Mouse (Mus musculus) heart, postnatal 25 days (tissue): Measurements from ENCODE around the gene Kifc1. TPM values are rescaled to one million over a fixed set of nuclear protein-coding genes. Genes with fewer than 3 reads are reported as not detected.
"Not testable (repeated sequence)": the region's sequence is repeated elsewhere in the genome, so short reads cannot be mapped to it uniquely, and the experiment has no call there.

Experiments
- DNase-seq: peaks from one replicate; pipeline ENCODE4 v3.0.0; 2022; ENCODE audit warnings: low spot score
- intact Hi-C: fragments of 180-260 bp; cut with DNase I; formaldehyde crosslinking; loops from one replicate; pipeline ENCODE4 v1.15.1; 2025
- total RNA-seq, 2 experiments: library from RNA; stranded (reverse); gene quantifications; 2 replicates each; pipeline ENCODE4 v1.2.3; 2021

The Kifc1 gene
- total RNA-seq, 2 experiments from 2014 or later, result 1.4 to 1.8 TPM

DNA sequence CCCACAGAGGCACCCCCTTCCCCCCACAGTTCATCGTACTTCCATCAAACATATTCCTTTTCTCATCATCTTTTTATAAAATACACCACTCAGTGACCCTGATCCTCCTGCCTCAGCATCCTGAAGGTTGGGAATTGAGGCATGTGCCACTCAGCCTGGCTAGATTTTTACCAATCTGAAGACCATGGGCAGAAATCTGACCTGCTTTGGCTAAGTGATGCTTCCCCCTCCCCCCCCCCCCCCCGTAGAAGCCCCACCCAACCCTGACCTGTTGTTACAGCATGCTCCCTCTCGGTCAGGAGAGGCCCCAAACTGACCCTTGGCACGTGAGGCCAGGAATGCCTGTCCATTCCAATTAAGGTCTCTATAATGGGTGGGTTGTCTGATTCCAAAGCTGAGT lies 14.4 kb upstream of the Kifc1 start, which contains the start of gene Platr17:
Platr17 (plus strand) TSS at position 301 of the 400 bp plus-strand sequence.
- intact Hi-C loops, DNase-seq: not testable (repeated sequence)

DNA sequence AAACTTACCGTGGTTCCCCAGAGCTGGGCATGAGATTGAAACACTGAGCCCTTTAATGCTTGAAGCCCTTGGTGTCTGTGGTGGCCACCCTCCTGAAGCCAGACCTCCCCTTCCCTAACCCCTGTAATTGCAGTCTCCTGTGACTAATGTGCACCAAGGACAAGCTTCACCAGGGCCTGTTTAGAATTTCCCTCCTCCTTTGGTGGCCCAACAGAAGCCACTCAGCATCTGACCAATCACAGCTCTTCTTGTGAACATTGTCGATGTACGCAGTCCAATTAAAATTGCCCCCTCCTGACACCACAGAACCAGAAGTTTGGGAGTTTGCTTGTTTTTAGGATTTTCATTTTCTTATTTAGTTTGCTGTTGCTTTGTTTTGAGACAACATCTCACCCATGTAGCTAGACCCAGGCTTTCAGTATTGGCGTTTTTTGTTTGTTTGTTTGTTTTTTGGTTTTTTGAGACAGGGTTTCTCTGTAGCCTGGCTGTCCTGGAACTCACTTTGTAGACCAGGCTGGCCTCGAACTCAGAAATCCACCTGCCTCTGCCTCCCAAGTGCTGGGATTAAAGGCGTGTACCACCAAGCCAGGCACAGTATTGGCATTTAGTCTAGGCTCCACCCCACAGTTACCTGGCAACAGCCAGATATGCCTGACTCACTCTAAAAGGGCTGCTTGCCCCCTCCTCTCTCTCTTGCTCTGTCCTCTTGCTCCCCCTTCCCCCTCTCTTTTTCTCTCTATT lies 13.6 kb upstream of the Kifc1 start:
- DNase-seq, intact Hi-C loops: not testable (repeated sequence)

DNA sequence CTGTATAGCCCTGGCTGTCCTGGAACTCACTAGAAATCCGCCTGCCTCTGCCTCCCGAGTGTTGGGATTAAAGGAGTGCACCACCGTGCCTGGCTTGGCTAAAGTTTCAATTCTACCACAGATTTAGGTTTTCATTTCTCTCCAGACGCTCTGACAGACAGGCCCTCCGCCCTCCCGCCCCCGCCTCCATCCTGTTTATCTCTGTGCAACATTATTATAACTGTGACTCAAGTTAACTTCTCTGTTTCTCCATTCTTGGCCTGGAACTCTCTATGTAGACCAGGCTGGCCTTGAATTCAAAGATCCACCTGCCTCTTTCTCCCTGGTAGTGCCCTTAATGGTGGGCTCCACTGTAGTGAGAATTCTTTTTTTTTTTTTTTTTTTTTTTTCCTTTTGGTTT lies 12.0 kb upstream of the Kifc1 start:
- intact Hi-C loops, result no loop called here
- DNase-seq, result no peak

DNA sequence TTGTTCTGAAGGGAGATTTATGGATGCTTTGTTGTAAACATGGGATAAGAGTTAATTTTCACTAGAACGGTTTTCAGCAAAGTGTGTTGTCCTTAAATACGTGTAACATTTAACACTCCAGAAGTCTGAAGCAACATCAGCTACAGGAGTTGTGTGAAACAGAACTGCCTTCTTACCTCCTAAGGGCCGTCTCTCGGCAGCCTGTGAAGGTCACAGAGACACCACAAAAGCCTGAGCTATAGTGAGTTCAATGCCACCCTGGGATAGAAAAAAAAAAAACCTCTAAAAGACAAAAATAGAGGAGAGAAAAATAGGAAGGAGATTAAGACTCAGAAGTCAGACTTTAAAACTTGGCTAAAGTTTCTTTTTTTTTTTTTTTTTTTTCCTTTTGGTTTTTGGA lies 11.6 kb upstream of the Kifc1 start:
- no peak for DNase-seq
- intact Hi-C loops, result no loop called here

DNA sequence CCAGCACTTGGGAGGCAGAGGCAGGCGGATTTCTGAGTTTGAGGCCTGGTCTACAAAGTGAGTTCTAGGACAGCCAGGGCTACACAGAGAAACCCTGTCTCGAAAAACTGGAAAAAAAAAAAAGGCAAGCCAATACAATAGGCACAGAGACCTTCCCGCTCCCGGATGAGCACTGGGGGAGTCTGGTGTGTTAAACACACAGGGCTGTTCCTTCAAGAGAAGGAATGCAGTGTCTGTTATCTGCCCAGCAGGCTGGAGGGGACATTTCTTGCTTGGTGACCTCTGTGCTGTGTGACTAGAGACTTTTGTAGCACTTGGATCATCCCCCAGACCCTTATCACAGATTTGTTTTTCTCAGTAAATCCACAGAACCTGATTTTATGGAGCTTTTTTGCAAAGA lies 11.2 kb upstream of the Kifc1 start:
- intact Hi-C loops, result no loop called here

DNA sequence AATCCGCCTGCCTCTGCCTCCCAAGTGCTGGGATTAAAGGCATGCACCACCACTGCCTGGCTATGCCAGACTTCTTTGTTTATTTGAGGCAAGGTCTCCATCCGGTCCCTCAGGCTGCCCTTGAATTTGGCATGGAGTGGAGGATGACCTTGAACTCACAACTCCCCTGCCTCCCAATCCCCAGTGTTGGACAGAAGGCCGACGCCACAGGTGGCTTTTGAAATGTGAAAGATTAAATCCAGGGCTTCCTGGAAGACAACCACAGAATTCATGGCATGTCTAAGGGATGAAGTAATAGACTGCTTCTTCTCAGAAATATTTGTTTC lies 10.5 kb upstream of the Kifc1 start:
- DNase-seq, result no peak
- intact Hi-C loops, result no loop called here

More for the DNA sequence above, 11.2 kb upstream of the Kifc1 start:
- no peak for DNase-seq

DNA sequence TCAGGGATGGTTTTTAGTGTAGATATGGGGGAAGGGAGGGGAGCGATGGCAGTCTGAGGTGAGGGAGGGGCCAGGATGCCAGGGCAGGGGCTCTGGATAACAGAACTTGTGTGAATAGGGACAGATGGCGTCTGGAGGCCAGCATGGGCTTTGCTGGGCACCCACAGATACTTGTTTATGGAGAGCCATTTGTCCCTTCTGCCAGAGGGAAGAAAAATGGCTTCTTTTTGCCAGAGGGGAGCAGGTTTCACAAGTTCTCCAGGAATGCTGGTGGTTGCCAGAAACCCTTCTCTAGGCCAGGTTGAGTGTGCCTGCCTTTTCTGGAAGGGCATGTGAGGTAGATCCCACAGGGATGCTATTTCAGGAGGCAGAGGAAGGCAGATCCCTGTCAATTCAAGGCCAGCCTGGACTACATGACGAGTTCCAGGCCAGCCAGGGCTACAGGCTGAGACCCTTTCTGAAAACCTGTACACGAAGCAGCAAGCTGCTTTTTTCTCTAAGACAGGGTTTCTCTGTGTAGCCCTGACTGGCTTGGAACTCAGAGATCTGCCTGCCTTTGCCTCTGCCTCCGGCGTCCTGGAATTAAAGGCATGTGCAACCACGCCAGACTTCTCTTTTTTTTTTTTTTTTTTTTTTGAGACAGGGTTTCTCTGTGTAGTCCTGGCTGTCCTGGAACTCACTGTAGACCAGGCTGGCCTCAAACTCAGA lies 10.0 kb upstream of the Kifc1 start:
- DNase-seq, result no peak
- intact Hi-C loops, result no loop called here

DNA sequence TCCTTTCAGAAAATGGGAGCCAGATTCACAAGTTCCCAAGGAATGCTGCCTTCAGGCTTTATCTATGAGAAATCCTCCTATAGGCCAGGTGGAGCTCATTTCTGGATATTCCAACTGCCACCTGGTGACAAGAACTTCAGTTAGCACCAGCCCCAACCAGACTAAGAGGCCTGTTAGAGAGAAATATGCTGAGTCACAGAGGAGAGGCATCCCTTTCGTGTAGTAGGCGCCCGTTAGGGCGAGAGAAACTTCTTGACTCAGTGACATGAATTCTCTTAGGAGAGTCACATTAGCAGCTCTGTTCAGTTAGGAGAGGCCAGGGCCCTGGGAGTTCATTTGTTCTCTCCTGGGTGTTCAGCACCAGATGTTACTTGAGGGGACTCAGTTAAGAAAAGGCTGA lies 9.2 kb upstream of the Kifc1 start:
- intact Hi-C loops, result no loop called here
- DNase-seq, result no peak

DNA sequence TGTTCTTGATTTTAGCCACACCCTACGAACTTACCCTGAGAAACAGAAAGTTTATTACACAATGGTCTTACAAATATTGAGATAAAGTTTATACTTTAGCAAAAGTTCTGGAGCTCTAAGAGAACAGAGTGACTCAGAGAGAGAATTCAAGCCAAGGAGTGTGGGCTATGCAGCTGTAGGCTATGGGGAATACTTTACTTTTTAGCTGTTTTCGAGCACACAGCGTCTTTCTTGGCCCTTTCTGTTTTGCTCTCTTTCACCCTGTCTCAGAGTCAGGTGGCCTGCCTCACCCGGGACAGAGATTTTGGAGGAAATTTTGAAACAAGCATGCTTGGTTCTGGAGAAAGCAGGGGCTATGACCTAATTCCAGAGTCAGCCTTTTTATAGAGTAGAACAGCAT lies 7.7 kb upstream of the Kifc1 start:
- DNase-seq, intact Hi-C loops: not testable (repeated sequence)

DNA sequence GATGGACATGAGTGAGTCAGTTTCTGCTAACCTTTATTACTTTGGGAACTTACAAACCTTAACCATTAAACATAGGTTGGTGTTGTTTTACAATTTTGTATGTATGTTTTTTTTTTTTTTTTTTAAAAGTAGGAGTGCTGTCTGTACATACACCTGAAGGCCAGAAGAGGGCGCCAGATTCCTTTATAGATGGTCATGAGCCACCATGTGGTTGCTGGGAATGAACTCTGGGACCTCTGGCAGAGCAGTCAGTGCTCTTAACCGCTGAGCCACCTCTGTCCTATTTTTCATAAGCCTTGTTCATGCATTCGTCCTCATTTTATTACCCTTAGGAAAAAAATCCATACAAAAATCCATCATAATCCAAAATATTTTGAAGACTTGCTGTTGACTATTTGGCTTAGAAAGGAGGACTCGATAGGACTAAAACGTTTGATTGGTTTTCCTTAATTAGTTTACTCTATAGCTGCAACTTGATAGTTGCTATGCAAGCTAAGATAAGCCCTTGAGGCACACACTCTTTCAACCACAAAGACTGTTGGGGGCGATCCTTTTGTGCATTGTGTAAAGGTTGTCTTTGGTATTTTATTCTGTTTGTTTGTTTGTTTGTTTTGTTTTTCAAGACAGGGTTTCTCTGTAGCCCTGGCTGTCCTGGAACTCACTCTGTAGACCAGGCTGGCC lies 6.8 kb upstream of the Kifc1 start:
- no peak for DNase-seq

DNA sequence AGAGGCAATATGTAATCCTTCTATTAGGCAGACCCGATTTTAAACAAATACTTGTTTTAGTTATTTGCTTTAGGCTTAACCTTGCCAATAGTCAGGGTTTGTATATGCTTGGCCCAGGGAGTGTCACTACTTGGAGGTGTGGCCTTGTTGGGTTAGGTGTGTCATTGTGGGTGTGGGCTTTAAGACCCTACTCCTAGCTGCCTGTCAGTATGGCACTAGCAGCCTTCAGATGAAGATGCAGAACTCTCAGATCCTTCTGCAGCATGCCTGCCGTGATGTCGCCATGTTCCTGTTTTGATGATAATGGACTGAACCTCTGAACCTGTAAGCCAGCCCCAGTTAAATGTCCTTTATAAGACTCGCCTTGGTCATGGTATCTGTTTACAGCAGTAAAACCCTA lies 2.5 kb upstream of the Kifc1 start:
- DNase-seq, intact Hi-C loops: not testable (repeated sequence)

More for the DNA sequence above, 6.8 kb upstream of the Kifc1 start:
- intact Hi-C loops, result loop anchor here (2.0 kb wide), 1 partner anchor 24 kb away; no protein-coding TSS in a partner anchor

DNA sequence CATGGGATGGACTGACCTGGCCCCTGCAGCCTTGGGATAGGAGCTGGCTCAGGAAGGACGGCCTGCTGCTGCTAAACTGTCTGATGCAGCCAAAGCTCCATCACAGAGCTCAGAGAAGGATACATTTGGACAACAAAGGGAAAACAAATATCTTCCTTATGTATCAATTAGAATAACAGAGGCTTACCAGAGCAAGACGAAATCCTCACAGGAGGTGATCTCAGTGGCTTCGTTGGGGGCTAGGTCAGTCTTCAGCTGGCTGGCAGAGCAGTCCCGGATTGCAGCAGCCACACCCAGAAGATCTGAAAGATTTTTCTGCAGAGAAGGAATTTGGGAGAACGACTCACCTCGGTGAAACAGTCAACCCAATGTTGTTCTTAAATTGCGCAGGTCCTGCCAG lies 2.0 kb upstream of the Kifc1 start:
- intact Hi-C loops, result no loop called here
- no peak for DNase-seq

DNA sequence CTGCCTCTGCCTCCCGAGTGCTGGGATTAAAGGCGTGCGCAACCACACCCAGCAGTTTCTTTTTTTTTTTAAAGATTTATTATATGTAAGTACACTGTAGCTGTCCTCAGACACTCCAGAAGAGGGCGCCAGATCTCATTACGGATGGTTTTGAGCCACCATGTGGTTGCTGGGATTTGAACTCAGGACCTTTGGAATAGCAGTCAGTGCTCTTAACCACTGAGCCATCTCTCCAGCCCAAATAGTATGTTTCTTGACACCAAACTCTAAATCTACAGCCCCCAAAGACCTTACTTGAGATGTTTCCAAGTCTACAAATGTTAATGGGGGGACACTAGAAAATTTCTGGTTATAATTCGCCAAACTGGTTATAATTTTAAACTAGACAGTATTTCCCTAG lies 1.4 kb upstream of the Kifc1 start:
- intact Hi-C loops, DNase-seq: not testable (repeated sequence)

DNA sequence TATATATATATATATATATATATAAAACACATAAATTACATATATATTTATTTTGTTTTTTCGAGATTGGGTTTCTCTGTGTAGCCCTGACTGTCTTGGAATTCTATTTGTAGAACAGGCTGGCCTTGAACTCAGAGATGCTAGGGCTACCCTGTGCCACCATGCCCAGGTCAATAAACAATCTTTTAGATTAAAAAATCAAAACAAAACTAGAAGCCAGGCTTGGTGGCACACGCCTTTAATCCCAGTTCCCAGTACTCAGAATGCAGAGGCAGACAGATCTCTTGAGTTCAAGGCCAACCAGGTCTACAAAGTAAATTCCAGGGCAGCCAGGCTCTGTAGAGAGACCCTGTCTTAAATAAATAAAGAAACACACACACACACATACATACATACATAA lies 896 bp upstream of the Kifc1 start:
- DNase-seq, result no peak

DNA sequence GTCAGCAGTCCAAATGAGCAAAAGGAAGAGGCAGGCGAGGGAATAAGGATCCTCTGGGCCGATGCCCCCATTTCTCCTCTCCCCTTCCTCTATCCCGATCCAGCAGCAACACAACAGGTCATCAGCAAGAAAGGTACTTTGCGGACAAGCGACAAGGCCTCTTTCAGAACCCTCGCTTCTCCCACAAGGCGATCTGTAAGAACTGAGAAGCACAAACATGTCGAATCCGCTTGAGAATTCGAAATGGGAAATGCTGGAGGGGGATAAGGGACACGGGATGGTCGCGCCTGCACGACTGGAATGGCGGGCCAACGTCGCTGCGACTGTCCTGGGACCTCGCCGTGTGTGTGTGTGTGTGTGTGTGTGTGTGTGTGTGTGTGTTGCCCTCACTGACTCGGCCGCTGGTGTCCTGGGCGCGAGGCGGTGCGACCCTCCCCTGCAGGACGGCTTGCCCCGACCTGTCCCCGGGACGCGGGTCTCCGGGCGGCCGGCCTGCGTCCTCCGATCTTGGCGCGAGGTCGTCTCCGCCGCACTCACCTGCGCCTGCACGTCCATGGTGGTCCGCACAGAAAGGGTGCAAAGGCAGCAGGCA lies 424 bp downstream of the Kifc1 start:
- DNase-seq, intact Hi-C loops: not testable (repeated sequence)

More for the DNA sequence above, 896 bp upstream of the Kifc1 start:
- intact Hi-C loops, result no loop called here

DNA sequence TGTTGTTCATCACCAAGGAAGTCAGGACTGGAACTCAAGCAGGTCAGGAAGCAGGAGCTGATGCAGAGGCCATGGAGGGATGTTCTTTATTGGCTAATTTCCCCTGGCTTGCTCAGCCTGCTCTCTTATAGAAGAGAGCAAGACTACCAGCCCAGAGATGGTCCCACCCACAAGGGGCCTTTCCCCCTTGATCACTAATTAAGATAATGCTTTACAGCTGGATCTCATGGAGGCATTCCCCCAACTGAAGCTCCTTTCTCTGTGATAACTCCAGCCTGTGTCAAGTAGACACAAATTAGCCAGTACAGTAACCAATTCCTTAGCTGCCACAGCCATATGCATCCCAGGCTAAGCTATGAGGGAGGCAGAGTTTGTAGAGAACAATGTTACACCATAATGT lies 2.2 kb downstream of the Kifc1 start:
- DNase-seq, intact Hi-C loops: not testable (repeated sequence)

DNA sequence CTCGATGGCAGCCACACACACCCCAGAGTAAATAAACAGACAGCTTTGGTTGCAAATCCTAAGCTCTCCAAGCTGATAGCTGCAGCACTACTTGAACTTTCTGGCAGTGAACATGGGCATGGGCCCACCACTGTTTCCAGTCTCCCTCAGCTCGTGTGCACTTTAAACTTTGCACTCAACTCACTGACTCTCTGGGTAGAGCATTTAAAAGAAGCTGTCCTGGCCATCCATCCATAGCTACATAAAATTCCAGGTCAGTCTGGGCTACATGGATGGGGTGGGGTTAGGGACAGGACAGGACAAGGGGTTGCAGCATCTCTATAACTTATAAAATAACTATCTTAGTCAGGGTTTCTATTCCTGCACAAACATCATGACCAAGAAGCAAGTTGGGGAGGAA lies 2.7 kb downstream of the Kifc1 start:
- intact Hi-C loops, DNase-seq: not testable (repeated sequence)

DNA sequence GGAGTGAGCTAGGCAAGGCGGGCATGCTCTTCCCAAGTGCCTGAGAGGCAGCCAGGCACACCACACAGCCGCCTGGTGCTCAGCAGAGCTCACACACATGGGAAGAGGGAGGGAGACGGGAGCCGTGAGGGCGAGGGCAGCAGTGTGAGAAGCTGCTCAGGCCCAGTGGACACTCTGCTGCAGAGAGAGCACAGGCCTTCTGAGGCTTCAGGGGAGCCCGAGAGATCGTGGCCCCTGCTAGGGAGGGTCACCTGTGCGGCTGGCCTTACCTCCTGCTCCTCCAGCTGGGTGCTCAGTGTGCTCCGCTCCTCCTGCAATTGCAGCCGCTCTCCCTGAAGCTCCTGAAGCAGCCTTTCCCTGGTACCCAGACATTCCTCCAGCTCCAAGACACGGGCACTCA lies 6.1 kb downstream of the Kifc1 start:
- DNase-seq, intact Hi-C loops: not testable (repeated sequence)

DNA sequence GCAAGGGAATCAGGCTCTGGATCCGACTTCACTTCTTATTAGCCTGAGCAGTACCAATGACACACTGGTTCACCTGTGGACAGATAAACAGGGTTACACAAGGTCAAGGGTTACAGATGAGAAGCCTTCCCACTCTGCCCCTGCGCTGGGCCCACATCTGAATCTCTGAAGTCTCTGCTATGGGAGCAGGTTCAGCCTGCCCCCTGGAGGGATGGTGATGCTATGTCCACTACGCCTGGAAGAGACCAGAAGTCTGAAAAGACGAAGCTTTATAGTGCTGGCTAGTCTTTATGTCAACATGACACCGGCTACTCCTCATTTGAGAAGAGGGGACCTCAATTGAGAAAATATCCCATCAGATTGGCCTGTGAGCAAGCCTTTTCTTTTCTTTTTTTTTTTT lies 14.7 kb downstream of the Kifc1 start:
- DNase-seq, intact Hi-C loops: not testable (repeated sequence)

DNA sequence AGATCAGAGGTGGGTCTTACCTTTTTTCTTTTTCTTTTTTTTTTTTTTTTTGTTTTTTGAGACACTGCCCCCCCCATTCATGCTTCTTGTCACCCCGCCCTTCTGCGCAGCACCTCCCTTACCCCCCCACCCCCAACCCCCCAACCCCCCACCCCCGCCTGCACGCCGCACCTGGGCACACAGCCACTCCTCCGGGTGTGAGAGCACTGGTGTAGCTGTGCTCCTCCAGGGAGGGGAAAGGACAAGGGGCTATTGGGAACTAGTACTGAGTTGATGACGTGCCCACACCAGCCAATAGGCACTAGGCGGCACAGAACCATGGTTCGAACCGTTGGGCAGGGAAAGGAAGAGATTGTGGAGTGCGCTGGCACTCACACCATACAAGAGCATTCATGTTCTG lies 16.1 kb downstream of the Kifc1 start:
- DNase-seq, result no peak
- intact Hi-C loops, result no loop called here
